Mouse (Mus musculus): ENCODE data around the gene Mtus2.

Mtus2 gene

DNA sequence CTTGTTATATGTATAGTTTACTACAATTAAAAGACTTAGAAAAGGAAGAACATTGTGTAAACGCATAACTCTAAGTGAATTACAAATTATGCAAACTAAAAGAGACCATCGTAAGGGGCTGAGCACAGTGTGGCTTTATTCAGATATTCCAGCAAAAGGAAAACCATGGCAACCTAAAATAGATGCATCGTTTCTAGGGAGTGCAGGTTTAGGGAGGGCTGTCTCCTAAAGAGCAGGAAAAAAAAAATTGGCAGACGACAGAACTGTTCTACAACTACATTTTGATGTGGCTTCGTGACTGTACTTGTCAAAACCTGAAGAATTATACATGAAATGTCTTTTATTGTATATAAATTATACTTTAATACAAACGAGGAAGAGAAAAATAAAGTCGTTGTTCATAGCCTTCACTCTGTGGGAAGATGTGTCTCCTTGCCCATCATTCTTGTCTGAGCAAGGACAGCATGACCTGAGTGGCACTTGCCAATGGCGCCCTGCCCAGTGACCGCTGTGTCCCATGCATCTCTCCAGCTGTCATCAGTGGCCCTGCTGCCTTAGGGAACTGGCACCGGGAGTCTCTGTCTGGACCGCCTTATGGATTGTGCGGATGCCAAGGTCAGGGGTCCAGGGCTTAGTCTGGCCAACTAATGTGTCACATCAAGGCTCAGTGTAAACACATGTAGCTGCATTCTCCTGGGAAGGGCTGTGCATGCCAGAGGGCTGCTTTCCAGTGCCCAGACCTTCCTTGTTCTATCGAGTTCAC lies 95.9 kb downstream of the Mtus2 start:
- DNase-seq, result no peak

GRCm38 (mm10) chr5:148053609-148053990 lies 96.5 kb downstream of the Mtus2 start:
- DNase-seq, result no peak

DNA sequence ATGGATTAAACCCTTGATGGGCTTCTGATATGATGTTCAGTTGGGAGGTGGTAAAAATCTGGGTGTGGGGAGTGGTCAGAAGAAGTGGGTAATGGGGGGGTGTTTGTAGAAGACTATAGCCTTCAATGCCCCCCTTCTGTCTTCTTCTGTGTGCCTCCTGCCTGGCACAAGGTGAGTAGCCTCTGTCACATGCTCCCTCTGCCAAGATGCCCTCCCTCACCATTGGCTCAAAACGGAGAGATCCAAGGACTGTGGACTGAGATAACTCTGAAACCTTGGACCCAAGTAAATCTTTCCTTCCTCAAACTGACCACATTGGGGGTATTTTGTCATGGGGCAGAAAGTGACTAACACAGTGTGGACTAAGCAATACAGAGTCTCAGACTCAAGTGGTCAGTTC lies 99.7 kb downstream of the Mtus2 start:
- no peak for DNase-seq

- no peak for DNase-seq
These were observed 100.3 kb downstream of the Mtus2 start for GRCm38 (mm10) chr5:148057433-148057832.

- DNase-seq, result no peak
These were observed 102.2 kb downstream of the Mtus2 start for GRCm38 (mm10) chr5:148059339-148059738.

GRCm38 (mm10) chr5:148061869-148062268 lies 104.7 kb downstream of the Mtus2 start:
- no peak for DNase-seq

GRCm38 (mm10) chr5:148063745-148064144 lies 106.6 kb downstream of the Mtus2 start:
- DNase-seq, result no peak

DNA sequence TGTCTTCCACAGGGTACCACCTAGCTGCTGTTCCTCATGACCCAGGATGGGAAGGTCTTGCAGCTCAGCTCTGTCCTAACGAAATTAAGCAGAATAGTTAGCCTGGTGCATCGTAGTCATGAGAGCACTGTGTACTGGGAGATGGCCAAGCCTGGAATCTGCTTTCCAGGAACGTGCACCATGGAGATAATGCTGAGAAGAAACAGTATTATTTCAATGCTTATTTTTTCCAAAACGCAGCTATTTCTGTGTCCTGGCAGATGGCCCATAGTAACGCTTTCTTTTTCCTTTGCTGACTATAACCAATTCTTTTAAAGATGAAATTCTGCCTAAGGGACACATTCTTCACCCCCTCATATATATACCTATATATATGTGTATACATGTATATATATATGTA lies 108.1 kb downstream of the Mtus2 start:
- no peak for DNase-seq

- no peak for DNase-seq
These were observed 112.8 kb downstream of the Mtus2 start for GRCm38 (mm10) chr5:148069909-148070308.

DNA sequence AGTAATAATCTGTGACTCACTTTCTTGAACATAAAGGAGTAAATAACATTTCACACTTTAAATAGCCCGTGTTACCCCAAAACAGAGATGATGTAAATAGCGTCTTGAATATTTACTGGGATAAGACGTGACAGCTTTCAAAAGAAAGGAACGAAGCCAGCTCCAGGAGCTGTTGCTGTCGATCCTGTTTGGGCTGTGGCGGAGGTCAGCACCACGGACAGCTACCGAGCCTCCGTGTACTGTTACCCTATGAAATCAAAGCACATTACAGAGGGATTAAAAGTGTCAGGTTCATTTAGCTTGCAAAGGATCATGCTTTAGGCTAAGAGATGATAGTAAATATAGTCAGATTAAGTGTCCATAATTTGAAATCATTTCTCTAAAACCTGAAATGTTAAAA lies 114.7 kb downstream of the Mtus2 start:
- no peak for DNase-seq

DNA sequence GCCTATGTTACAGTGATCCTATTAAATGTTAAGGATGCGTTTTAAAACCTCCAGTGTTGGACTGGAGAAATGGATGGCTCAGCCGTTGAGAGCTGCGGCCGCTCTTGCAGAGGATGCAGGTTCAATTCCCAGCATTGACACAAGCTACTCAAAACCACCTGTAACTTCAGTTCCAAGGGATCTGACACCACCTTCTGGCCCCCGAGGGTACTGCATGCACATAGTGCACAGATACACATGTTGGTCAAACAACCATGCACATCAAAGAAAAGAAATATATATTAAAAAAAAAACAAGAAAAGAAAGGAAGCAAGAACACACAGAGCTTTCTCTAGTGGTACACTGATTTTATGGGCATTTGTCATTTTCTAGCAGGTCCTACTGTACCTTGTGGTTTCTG lies 116.3 kb downstream of the Mtus2 start:
- DNase-seq, result no peak

- DNase-seq, result no peak
These were observed 122.6 kb downstream of the Mtus2 start for GRCm38 (mm10) chr5:148079732-148080131.

- no peak for DNase-seq
These were observed 126.4 kb downstream of the Mtus2 start for GRCm38 (mm10) chr5:148083541-148083940.

GRCm38 (mm10) chr5:148084766-148085165 lies 127.6 kb downstream of the Mtus2 start:
- no peak for DNase-seq

- no peak for DNase-seq
These were observed 130.7 kb downstream of the Mtus2 start for GRCm38 (mm10) chr5:148087796-148088195.

DNA sequence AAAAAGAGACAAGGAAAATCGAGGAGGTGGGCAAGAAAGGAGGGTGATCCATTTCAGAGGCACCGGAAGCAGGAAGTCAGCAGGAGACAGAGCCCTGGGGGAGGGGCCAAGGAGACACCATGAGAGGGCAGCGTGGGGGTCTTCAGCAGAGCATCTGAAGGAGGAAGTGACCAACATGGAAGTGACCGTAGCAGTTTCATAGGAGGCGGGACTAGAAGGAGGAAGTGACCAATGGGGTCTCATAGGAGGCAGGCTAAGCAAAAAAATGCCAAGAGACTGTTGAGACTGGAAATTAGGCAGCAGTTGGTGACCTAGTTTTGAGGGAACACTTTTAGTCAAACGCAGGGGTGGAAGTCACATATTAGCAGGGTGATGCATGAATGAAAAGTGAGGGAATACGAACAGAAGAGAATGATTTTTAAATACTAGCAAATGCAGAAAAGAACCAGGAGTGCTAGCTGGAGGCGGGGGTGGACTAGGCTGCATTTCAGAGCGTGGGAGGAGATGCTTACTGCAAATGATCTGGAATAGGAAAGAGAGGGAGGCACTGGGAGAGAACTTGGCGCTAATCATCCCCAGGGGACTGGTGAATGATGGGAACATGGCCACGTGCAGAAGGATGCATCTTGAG lies 133.2 kb downstream of the Mtus2 start:
- no peak for DNase-seq

DNA sequence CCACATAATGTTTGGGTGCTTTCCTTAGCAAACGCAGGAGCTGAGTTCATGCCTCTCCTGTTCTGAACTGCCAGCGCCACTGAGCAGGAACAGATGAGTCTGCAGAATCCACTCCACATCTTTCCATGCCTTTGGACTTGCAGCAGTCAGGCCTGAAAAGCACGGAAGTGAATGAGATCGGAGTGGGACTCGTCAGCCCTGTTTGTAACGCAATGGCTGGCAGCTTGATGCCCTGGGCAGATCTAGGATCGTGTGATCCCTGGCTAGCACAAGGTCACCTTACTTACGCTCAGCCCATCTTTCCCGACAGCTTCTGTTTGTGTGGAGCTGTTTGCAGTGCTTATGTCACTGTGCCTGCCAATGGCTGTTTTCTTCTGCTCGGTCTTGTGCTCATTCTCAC lies 137.5 kb downstream of the Mtus2 start:
- DNase-seq, result no peak

DNA sequence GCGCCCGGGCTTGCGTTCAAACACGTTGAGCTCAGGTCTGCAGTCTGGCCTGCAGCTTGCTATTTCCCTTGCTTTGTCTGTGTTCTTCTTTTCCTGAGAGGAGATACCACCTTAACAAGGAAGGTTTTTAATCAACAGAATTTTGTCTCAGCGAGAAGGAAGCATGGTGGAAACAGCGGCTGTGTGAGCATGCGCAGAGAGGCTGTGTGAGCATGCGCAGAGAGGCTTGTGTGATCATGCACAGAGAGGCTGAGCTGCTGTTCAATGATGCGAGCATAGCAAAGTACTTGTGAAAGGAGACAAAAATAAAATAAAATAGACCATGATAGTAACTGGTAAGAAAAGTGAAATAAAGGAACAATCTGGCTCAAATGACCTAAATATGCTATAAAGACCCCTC lies 142.2 kb downstream of the Mtus2 start:
- DNase-seq, result no peak

GRCm38 (mm10) chr5:148107324-148107723 lies 150.2 kb downstream of the Mtus2 start:
- DNase-seq, result no peak

DNA sequence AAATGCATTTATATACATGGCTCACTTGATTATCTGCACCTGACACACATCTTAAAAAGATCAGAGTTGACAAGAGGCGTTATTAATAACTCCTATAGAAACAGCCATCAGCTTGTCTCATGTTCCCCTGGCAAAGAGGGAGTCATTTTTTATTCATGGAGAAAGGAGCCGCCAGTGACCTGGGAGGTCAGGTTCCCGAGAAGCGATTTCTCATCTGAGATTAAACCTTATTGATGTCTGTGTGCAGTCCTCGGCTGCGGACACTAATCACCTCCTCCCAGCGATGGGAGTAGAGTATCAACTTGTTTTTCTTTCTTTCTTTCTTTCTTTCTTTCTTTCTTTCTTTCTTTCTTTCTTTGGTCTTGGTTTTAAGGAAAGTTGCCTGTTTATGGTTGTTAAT lies 150.8 kb downstream of the Mtus2 start:
- DNase-seq, result no peak

DNA sequence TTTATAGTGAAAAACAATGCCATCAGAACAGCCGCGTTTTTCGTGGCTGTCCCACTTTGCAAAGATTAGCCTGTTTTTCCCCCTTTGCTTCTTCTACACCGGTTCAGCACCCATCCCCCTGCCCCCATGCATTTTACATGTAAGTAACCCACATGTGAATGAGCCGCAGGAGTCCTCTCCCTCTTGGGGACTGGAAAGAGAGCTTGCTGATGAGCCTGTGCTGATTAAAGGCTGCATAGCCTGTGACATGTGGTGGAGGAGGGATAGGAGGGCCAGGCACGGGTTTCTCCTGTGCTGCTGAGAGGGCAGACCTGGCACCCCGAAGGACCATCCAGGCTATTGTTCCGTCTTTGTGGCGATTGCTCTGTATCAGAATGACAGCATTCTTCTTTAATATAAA lies 151.2 kb downstream of the Mtus2 start:
- no peak for DNase-seq

DNA sequence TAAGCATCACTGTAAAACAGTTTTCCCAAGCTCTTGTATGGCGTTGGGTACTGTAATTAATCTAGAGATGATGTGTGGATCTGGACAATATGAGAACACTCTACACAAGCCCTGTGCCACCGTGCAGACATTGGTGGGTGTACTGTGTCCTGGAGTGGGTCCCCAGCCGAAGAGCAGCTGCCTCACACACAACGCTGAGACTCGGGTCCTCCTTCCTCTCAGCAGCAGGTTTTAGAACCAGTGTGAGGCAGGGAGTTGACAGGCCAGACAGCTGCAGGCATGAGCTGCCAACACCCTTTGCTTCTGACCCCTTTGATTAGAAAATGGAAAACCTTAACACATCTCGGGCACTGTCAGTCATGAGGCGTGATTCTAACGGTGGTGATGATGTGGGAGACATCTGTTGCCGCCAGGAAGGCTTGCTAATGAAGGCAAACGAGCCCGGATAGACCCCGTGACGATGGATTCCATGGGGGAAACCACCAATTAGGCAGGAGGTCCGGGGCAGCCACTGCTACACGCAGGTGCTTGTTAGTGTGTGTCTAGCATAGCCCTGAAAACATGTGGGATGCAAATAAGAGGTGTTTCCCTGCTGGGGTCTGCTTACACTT lies 158.2 kb downstream of the Mtus2 start:
- DNase-seq, result no peak

DNA sequence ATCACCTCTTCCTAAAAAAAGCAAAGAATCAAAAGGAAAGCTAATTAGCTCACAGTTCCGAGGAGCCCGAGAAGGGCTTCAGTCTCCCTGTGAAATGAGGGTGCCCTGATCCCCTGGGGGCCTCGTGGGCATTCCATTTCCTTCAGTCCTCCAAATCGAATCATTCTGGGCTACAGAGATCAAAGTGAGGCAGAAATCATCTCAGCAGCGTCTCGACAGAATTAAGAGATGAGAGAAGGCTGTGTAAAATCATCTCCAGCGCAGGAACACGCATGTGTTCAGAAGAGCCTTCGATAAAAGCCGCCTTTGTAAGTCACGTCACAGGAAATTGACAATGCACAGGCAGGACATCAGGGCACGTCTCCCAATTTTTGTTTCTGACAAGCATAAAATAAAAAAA lies 167.2 kb downstream of the Mtus2 start:
- DNase-seq, result no peak

- no peak for DNase-seq
These were observed 173.8 kb downstream of the Mtus2 start for GRCm38 (mm10) chr5:148130691-148131457.

Data from spleen, adult 18-20 months (tissue).